Mouse (Mus musculus) thymus, postnatal 14 days (tissue): ENCODE data around the gene Kcnmb1.

Source experiments
- DNase-seq: peaks from one replicate; pipeline ENCODE4 v3.0.0; 2021

Kcnmb1 gene

GRCm38 (mm10) chr11:34002593-34002965 lies 39.8 kb downstream of the Kcnmb1 start:
- no peak for DNase-seq

DNA sequence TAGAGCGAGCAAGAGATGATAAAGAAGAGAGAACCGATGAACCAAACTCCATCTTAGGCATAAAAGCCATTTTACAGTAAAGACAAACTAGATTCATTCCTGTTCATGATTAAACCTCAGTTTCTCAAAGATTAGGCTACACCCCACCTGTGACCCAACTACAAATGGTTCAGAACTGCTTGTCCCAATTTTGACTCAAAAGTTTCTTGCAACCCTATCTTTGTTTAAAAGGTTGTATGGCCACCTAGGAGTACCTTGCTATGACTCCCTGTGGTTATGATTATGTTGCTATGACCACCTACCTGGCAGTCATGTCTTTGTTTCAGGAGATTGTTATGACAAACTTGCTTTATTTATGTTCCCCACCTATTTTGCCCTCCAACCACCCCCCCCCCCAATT lies 44.8 kb downstream of the Kcnmb1 start:
- DNase-seq, result no peak

DNA sequence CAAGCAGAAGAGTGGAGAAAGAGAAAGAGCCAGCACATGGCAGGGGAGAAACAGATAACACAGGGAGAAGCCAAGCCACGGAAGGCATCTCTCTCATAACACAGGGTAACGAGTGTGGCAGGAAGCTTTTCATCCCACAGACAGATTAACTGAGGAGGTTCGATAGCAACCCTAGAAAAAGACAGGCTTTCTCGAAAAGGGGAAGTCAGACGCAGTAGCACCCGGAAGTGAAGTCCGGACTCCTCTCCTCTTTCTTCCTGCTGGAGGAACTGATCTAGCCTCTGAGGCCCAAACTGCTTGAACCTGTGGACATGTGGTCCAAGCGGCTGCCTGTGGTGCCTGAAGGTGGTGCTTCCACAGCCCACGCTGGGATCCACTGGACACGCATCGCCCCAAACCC lies 45.4 kb downstream of the Kcnmb1 start:
- peak; percentile 72 for DNase-seq

DNA sequence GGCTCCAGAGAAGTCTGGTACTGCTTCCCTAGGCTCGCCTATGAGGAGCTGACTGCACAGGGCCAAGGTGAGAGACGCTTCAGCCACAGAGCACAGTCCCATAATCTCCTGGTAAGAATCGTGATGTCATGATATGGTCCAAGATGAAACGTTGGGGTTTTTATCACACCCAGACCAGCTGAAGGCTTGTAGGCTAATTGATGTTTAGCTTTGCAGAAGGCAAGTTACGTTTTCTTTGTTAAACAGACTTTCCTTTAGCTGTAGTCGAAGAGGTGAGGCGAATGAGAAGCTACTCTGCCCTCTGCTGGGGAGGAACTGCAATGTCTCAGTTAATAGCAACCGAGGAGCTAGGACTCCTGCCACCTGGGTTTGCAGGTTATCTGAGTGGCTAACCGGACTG lies 45.9 kb downstream of the Kcnmb1 start:
- peak; percentile 88 for DNase-seq

GRCm38 (mm10) chr11:34009316-34010087 lies 46.7 kb downstream of the Kcnmb1 start:
- DNase-seq, result peak; percentile 56

DNA sequence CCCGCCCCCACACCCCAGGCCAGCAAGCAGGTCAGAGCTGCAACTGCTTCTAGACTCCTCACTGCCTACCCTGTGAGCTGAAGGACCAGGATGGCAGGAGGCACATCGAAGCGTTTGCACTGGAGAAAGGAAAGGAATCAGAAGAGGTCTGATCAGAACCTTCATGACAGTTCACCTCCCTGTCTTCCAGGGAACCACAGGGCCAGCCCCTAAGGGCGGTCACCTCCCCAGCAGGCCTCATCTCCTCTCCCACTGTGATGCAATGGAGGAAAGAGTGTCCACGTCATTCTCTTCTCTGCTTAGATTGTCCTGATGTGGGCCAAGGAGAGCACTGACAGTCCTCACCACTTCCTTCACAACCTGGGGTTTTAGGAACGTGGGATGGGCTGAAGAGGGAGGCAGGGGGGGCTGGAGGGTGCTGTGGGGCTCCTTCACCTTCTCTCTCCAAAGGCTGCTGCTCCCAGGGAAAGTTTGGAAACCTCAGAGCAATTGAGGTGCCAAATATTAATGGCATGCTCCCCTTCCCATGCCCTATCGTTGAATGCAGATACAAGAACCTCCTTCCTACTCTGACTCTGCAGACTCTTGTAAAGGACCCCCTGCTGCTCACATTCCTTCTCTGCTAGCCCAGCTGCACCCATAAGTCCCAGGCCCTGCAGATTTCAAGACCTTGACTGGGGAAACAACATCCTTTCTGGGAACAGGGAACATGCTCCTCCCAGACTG lies 47.5 kb downstream of the Kcnmb1 start:
- peak; percentile 30 for DNase-seq

DNA sequence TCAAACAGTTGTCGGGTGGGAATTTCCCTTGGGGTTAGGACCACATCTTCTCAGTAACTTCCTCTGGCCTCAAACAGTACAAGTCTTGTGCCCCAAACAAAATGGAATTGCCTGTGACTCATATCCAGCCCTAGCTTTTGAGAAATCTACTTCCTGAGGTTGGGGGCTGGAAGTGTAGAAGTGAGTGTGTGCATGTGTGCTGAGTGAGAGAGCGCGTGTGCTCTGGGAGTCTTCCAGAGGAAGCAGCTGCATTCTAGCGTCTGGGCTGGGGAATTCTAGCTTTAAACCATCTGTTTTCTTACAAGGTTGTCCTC lies 48.0 kb downstream of the Kcnmb1 start:
- peak; percentile 34 for DNase-seq

GRCm38 (mm10) chr11:34012007-34012652 lies 49.3 kb downstream of the Kcnmb1 start:
- no peak for DNase-seq
